Mouse (Mus musculus) heart, adult 2 months (tissue): ENCODE data around the gene Hspa12a. TPM values are rescaled to one million over a fixed set of nuclear protein-coding genes. Genes with fewer than 3 reads are reported as not detected.

Source experiments
- DNase-seq, 2 experiments: peaks; one replicate each; pipeline ENCODE4 v3.0.0; 2021
- H3K27ac ChIP-seq: fragments of 200-600 bp; 2 replicates; pipeline ENCODE4 v1.8.1; 2022
- H3K27me3 ChIP-seq: fragments of 200-500 bp; 2 replicates; pipeline ENCODE4 v1.6.1; 2012; ENCODE audit warnings: mild to moderate bottlenecking, low read length, inconsistent platforms, mixed read lengths; ENCODE audit not compliant: control insufficient read depth, insufficient read depth
- H3K36me3 ChIP-seq: fragments of 200-500 bp; 2 replicates; pipeline ENCODE4 v1.6.1; 2012; ENCODE audit warnings: low read length, inconsistent platforms; ENCODE audit not compliant: control insufficient read depth, insufficient read depth
- H3K4me1 ChIP-seq: fragments of 200-500 bp; 2 replicates; pipeline ENCODE4 v1.6.1; 2011; ENCODE audit warnings: low read length; ENCODE audit not compliant: control insufficient read depth, insufficient read depth
- H3K4me3 ChIP-seq: fragments of 200-600 bp; 2 replicates; pipeline ENCODE4 v1.8.1; 2022
- H3K79me2 ChIP-seq: fragments of 200-500 bp; replicated peaks from 2 replicates; pipeline ENCODE4 v1.6.1; 2012; ENCODE audit warnings: mild to moderate bottlenecking, inconsistent platforms, low read length, moderate library complexity, mixed read lengths; ENCODE audit not compliant: control insufficient read depth, insufficient read depth
- H3K9ac ChIP-seq: fragments of 200-500 bp; 2 replicates; pipeline ENCODE4 v1.6.1; 2012; ENCODE audit warnings: low read depth, mild to moderate bottlenecking, control low read depth, inconsistent platforms, low read length, mixed read lengths
- CTCF ChIP-seq: fragments of 200-600 bp; IDR thresholded peaks from 2 replicates; pipeline ENCODE4 v1.8.1; 2022; ENCODE audit warnings: antibody characterized with exemption, mild to moderate bottlenecking, moderate library complexity
- EP300 ChIP-seq: fragments of 200-500 bp; IDR thresholded peaks from 2 replicates; pipeline ENCODE4 v1.6.1; 2011; ENCODE audit warnings: low read depth, low read length, control low read depth; ENCODE audit not compliant: insufficient read depth
- POLR2A ChIP-seq: fragments of 200-500 bp; IDR thresholded peaks from 2 replicates; pipeline ENCODE4 v1.6.1; 2011; ENCODE audit warnings: mild to moderate bottlenecking, low read depth, low read length, control low read depth; ENCODE audit not compliant: insufficient read depth
- WGBS: fragments of 180-500 bp; shearing (Covaris S2); methylation state at CpG from one replicate; pipeline ENCODE4 v1.1.7; 2018; 5-methylcytosine and 5-hydroxymethylcytosine counted together
- intact Hi-C: fragments of 180-260 bp; cut with DNase I; formaldehyde crosslinking; loops from one replicate; pipeline ENCODE4 v1.15.1; 2025
- polyA plus RNA-seq: library from polyadenylated mRNA; depleted of rRNA; stranded (reverse); fragments of >200 nt; gene quantifications from 2 replicates; pipeline ENCODE4 v1.2.3, GENCODE M21; 2012
- total RNA-seq, 2 experiments: library from RNA; stranded (reverse); gene quantifications; 2 replicates each; pipeline ENCODE4 v1.2.3; 2021

Gene Hspa12a
- total and polyA plus RNA-seq, 3 experiments: 12.2 to 17.7 (median 14.7) TPM

- H3K27me3 ChIP-seq: 0 out of 2 replicates have a peak, but pooled peaks cover 2% of the 10 kb centered on the region
- H3K9ac ChIP-seq: no peak overlapping the region
- WGBS: 50% methylated on average over 13 of the region's 13 CpGs
- no peaks in the 10 kb centered on the region for H3K36me3 ChIP-seq
- H3K4me1 ChIP-seq: no peaks in the 10 kb centered on the region
- no peak overlapping the region for H3K4me3 ChIP-seq
- no peak for TF ChIP-seq CTCF
- no peak for TF ChIP-seq POLR2A
- TF ChIP-seq EP300: no peak
- intact Hi-C loops: no loop called here
- DNase-seq: no peak
- no peaks in the 10 kb centered on the region for H3K79me2 ChIP-seq
- no peak overlapping the region for H3K27ac ChIP-seq
Observed at GRCm38 (mm10) chr19:58952236-58952635, 8.8 kb upstream of the Hspa12a start.

- WGBS: 73% methylated on average over 3 of the region's 3 CpGs
- TF ChIP-seq EP300: no peak
- no peak for TF ChIP-seq CTCF
- no peak for TF ChIP-seq POLR2A
Observed at GRCm38 (mm10) chr19:58951521-58951920, 8.1 kb upstream of the Hspa12a start.

GRCm38 (mm10) chr19:58945959-58946358 lies 2.5 kb upstream of the Hspa12a start:
- TF ChIP-seq CTCF (no peak), EP300 (no peak), POLR2A (no peak)
- Histone ChIP-seq H3K4me3 (no peak overlapping the region), H3K27ac (no peak overlapping the region), H3K79me2 (no peaks in the 10 kb centered on the region), H3K36me3 (no peaks in the 10 kb centered on the region), H3K27me3 (no peaks in the 10 kb centered on the region), H3K9ac (no peak overlapping the region), H3K4me1 (peaks cover 2% of the 10 kb centered on the region)
- 57% methylated on average over 7 of the region's 7 CpGs for WGBS
- intact Hi-C loops: loop anchor here (10.0 kb wide), 1 partner anchor 399 kb away; the partner anchor contains the start of gene Pdzd8
- DNase-seq: no peak

More at GRCm38 (mm10) chr19:58951521-58951920, 8.1 kb upstream of the Hspa12a start:
- Histone ChIP-seq H3K79me2 (no peaks in the 10 kb centered on the region), H3K4me1 (no peaks in the 10 kb centered on the region), H3K27me3 (0 out of 2 replicates have a peak, but pooled peaks cover 2% of the 10 kb centered on the region), H3K36me3 (no peaks in the 10 kb centered on the region), H3K9ac (no peak overlapping the region), H3K4me3 (no peak overlapping the region), H3K27ac (no peak overlapping the region)
- no peak for DNase-seq
- intact Hi-C loops: no loop called here

GRCm38 (mm10) chr19:58933062-58933461 lies 10.4 kb downstream of the Hspa12a start:
- H3K27ac ChIP-seq: no peak overlapping the region
- intact Hi-C loops: no loop called here
- no peak for TF ChIP-seq CTCF
- TF ChIP-seq EP300: no peak
- TF ChIP-seq POLR2A: no peak
- no peaks in the 10 kb centered on the region for H3K36me3 ChIP-seq
- no peaks in the 10 kb centered on the region for H3K4me1 ChIP-seq
- no peak overlapping the region for H3K4me3 ChIP-seq
- no peak overlapping the region for H3K9ac ChIP-seq
- no peaks in the 10 kb centered on the region for H3K79me2 ChIP-seq
- WGBS: 28% methylated on average over 4 of the region's 4 CpGs
- no peaks in the 10 kb centered on the region for H3K27me3 ChIP-seq
- no peak for DNase-seq

GRCm38 (mm10) chr19:58931081-58931800 lies 12.2 kb downstream of the Hspa12a start:
- H3K4me1 ChIP-seq: no peaks in the 10 kb centered on the region
- H3K79me2 ChIP-seq: no peaks in the 10 kb centered on the region
- no peak overlapping the region for H3K4me3 ChIP-seq
- WGBS: 56% methylated on average over 16 of the region's 16 CpGs
- no peaks in the 10 kb centered on the region for H3K27me3 ChIP-seq
- TF ChIP-seq POLR2A (no peak), EP300 (no peak), CTCF (no peak)
- no peak for DNase-seq
- H3K36me3 ChIP-seq: no peaks in the 10 kb centered on the region
- no peak overlapping the region for H3K27ac ChIP-seq
- intact Hi-C loops: no loop called here
- no peak overlapping the region for H3K9ac ChIP-seq

GRCm38 (mm10) chr19:58919148-58919547 lies 24.3 kb downstream of the Hspa12a start:
- intact Hi-C loops: no loop called here
- WGBS: 41% methylated on average over 7 of the region's 7 CpGs
- no peaks in the 10 kb centered on the region for H3K36me3 ChIP-seq
- TF ChIP-seq POLR2A (no peak), CTCF (no peak), EP300 (no peak)
- H3K27me3 ChIP-seq: no peaks in the 10 kb centered on the region; the same call in 1 of the 2 replicates
- H3K9ac ChIP-seq: no peak overlapping the region
- no peaks in the 10 kb centered on the region for H3K79me2 ChIP-seq
- no peak overlapping the region for H3K27ac ChIP-seq
- no peaks in the 10 kb centered on the region for H3K4me1 ChIP-seq
- no peak for DNase-seq
- no peak overlapping the region for H3K4me3 ChIP-seq
